Mouse (Mus musculus) embryonic facial prominence, embryonic 15.5 days (tissue): ENCODE results near the gene L2hgdh. TPM values are rescaled to one million over a fixed set of nuclear protein-coding genes. Genes with fewer than 3 reads are reported as not detected.
A peak's percentile ranks its signal among the peaks of the same experiment; 100 is the strongest.

Experiments used
- ATAC-seq: fragments of 200-750 bp; cut with Nextera tagmentation; 2 replicates; pipeline ENCODE4 v1.8.0; 2017; ENCODE audit warnings: low read depth, moderate TSS enrichment; ENCODE audit not compliant: insufficient number of reproducible peaks, low FRiP score, low TSS enrichment
- H3K27ac ChIP-seq: fragments of 300-500 bp; sonication (generic); replicated peaks from 2 replicates; pipeline ENCODE4 v1.5.1; 2015; ENCODE audit warnings: mild to moderate bottlenecking, inconsistent platforms
- H3K27me3 ChIP-seq: fragments of 300-500 bp; sonication (generic); 2 replicates; pipeline ENCODE4 v1.6.1; 2015; ENCODE audit warnings: inconsistent platforms
- H3K36me3 ChIP-seq: fragments of 300-500 bp; sonication (generic); 2 replicates; pipeline ENCODE4 v1.6.1; 2015; ENCODE audit warnings: mild to moderate bottlenecking, inconsistent platforms
- H3K4me1 ChIP-seq: fragments of 300-500 bp; sonication (generic); 2 replicates; pipeline ENCODE4 v1.6.1; 2015; ENCODE audit warnings: inconsistent platforms
- H3K4me2 ChIP-seq: fragments of 300-500 bp; sonication (generic); replicated peaks from 2 replicates; pipeline ENCODE4 v1.6.1; 2015; ENCODE audit warnings: mild to moderate bottlenecking, inconsistent platforms
- H3K4me3 ChIP-seq: fragments of 300-500 bp; sonication (generic); replicated peaks from 2 replicates; pipeline ENCODE4 v1.5.1; 2015; ENCODE audit warnings: mild to moderate bottlenecking, inconsistent platforms
- H3K9ac ChIP-seq: fragments of 300-500 bp; sonication (generic); 2 replicates; pipeline ENCODE4 v1.6.1; 2015; ENCODE audit warnings: inconsistent platforms
- H3K9me3 ChIP-seq: fragments of 300-500 bp; sonication (generic); replicated peaks from 2 replicates; pipeline ENCODE4 v1.6.1; 2016; ENCODE audit warnings: inconsistent platforms
- WGBS: fragments of 180-500 bp; shearing (Covaris S2); methylation state at CpG from one replicate; pipeline ENCODE4 v1.1.7; 2015; 5-methylcytosine and 5-hydroxymethylcytosine counted together
- polyA plus RNA-seq: library from polyadenylated mRNA; unstranded; fragments of >200 nt; fragmentation: Nextera tagmentation; extraction: Ambion mirVana; gene quantifications from 2 replicates; pipeline ENCODE4 v1.2.1, GENCODE M21; 2015

L2hgdh gene
- polyA plus RNA-seq, result 17.2 and 17.3 TPM in 2 replicates

DNA sequence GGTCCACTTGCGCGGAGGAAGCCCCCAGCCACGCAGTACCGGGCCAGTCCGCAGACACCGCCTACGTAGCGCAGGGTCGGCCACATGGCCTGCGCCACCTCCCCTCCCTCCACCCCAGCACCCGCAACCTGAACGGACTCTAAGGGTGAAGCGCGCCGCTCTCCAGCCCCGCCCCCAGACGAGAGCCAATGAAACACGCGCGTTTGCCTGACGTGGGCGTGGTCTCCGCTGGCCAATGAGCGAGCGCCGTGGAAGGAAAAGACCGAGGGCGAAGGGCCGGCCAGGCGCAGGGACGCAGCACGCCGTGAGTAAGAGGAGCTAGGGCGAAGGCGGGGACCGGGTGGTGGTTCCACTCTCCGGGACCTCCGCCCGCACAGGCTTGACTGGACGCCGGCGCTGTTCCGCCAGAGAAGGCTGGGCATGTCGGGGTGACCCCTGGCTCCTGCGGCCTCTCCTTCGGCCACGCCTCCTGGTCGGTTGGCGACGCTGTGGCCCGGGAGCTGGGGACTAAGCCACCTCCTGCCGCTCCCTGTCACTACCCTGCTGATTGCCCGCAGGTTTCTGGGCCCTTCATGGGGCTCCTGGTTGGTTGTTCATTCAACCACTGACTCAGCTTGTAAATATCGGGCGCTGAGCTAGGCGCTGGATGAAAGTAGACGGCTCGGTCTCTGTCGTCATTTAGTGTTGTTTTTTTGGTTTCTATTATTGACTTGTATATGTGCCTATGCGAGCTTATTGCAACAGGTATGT lies at the start of gene L2hgdh, which contains the start of gene Atp5s:
Gene L2hgdh, minus strand, starts transcription at position 163 of the 750 bp plus-strand sequence.
Gene Atp5s, plus strand, starts transcription at position 240 of the 750 bp plus-strand sequence.
- H3K36me3 ChIP-seq, result peaks cover 3% of the 10 kb centered on the region
- H3K27ac ChIP-seq, result peak within 1 kb of the TSS; percentile 82
- H3K27me3 ChIP-seq, result no peaks in the 10 kb centered on the region
- ATAC-seq, result peak; percentile 96
- peak within 1 kb of the TSS; percentile 60 for H3K9ac ChIP-seq
- peaks cover 15% of the 10 kb centered on the region for H3K4me1 ChIP-seq
- peak within 1 kb of the TSS; percentile 87 for H3K4me2 ChIP-seq
- peaks cover 1% of the 10 kb centered on the region; the same call in 1 of the 2 replicates for H3K9me3 ChIP-seq
- H3K4me3 ChIP-seq, result peak within 1 kb of the TSS; percentile 64
- under 1% methylated on average over 60 of the region's 60 CpGs for WGBS

DNA sequence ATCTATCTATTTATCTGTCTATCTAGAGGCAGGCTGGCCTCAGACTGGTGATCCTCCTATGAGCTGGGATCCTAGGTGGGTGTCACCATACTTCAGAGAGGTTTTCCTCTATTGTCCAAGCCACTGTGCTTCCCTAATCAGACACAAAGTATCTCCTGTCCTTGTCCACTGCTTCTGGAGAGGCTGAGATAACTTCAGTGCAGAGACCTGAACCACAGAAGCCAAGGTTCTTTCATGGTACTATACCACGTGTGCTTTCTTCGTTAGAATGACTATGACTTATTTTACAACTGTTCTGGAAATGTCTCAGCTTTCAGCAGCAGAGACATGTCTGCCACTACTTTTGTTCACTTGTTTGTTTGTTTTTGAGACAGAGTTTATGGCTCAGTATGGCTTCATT lies 44.2 kb upstream of the L2hgdh start:
- H3K4me1 ChIP-seq, result no peaks in the 10 kb centered on the region; the same call in 1 of the 2 replicates
- H3K27ac ChIP-seq, result no peak overlapping the region
- H3K36me3 ChIP-seq, result no peaks in the 10 kb centered on the region
- H3K9ac ChIP-seq, result no peak overlapping the region
- no peaks in the 10 kb centered on the region for H3K9me3 ChIP-seq
- H3K27me3 ChIP-seq, result no peaks in the 10 kb centered on the region
- no peak overlapping the region for H3K4me2 ChIP-seq
- H3K4me3 ChIP-seq, result no peak overlapping the region
- WGBS, result 65% methylated on average over 2 of the region's 2 CpGs
- ATAC-seq, result no peak

GRCm38 (mm10) chr12:69767476-69768258 lies 43.0 kb upstream of the L2hgdh start:
- no peak overlapping the region for H3K4me3 ChIP-seq
- H3K9ac ChIP-seq, result no peak overlapping the region
- no peak overlapping the region for H3K4me2 ChIP-seq
- no peak overlapping the region for H3K27ac ChIP-seq
- no peaks in the 10 kb centered on the region for H3K9me3 ChIP-seq
- WGBS, result 54% methylated on average over 9 of the region's 9 CpGs
- H3K36me3 ChIP-seq, result no peaks in the 10 kb centered on the region
- no peaks in the 10 kb centered on the region for H3K27me3 ChIP-seq
- no peak for ATAC-seq
- no peaks in the 10 kb centered on the region; the same call in 1 of the 2 replicates for H3K4me1 ChIP-seq

GRCm38 (mm10) chr12:69766185-69766904 lies 41.7 kb upstream of the L2hgdh start:
- Histone ChIP-seq H3K9me3 (no peaks in the 10 kb centered on the region), H3K27me3 (no peaks in the 10 kb centered on the region), H3K9ac (no peak overlapping the region), H3K4me3 (no peak overlapping the region), H3K27ac (no peak overlapping the region), H3K4me2 (no peak overlapping the region), H3K36me3 (no peaks in the 10 kb centered on the region), H3K4me1 (peaks cover under 1% of the 10 kb centered on the region; the same call in 1 of the 2 replicates)
- WGBS, result 84% methylated on average over 10 of the region's 10 CpGs
- ATAC-seq, result no peak

DNA sequence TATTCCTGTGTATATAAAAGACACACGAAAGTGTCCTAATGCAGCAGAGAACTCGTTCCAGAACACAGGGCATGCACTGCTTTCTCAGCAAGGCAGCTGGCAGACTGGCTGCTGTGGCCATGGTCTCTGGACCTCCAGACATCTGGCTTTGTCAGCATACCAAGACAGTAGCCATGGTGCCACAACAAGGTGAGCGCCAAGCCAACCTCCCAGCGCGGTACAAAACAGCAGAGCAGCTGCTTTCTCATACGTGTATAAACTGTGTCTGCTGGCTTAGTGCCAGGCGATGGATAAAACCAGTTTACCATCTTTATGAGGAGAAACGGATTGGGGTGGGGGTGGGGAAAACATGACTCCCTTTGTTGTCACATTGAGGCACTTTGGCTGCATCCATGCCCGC lies 40.9 kb upstream of the L2hgdh start:
- Histone ChIP-seq H3K9ac (no peak overlapping the region), H3K4me3 (no peak overlapping the region), H3K27ac (no peak overlapping the region), H3K27me3 (no peaks in the 10 kb centered on the region), H3K4me2 (no peak overlapping the region), H3K9me3 (no peaks in the 10 kb centered on the region), H3K36me3 (no peaks in the 10 kb centered on the region), H3K4me1 (peaks cover 7% of the 10 kb centered on the region; the same call in 1 of the 2 replicates)
- 0 out of 2 replicates have a peak, but pooled peaks have one; percentile 19 for ATAC-seq
- 58% methylated on average over 9 of the region's 9 CpGs for WGBS

GRCm38 (mm10) chr12:69761603-69762002 lies 36.9 kb upstream of the L2hgdh start:
- no peaks in the 10 kb centered on the region for H3K27me3 ChIP-seq
- no peaks in the 10 kb centered on the region for H3K36me3 ChIP-seq
- ATAC-seq, result no peak
- WGBS, result 69% methylated on average over 2 of the region's 2 CpGs
- H3K9me3 ChIP-seq, result no peaks in the 10 kb centered on the region
- no peak overlapping the region for H3K27ac ChIP-seq
- no peak overlapping the region for H3K4me2 ChIP-seq
- peaks cover 27% of the 10 kb centered on the region for H3K4me1 ChIP-seq
- no peak overlapping the region for H3K4me3 ChIP-seq
- no peak overlapping the region for H3K9ac ChIP-seq

DNA sequence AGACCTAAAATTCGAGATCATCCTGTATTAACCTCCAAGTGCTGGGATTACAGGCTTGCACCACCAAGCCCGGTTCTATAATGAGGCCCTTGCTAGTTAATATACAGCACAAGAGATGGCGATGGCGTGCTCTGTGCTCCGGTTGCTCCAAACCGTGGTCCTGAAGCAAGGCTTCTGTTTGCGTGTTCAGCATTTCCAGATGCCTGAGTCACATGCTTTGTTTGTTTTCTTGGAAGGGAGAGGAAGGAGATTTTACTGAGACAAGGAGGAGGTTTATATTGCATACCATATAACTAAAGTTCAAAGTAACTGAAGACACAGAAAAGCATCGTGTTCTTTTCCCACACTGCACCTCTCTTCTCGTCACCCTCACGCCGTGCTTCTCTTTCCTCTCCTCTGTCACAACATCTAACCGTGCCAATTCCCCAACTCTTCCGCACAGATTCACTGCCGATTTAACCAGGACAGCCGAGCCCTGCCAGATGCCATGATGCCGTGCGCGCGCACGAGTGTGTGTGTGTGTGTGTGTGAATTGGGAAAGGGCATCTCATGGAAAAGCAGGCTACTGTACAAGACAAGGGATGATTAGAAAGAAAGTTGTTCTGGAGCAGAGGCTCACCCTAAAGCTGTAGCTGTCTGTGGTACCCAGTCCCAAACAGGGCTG lies 36.2 kb upstream of the L2hgdh start:
- no peaks in the 10 kb centered on the region for H3K36me3 ChIP-seq
- H3K4me2 ChIP-seq, result no peak overlapping the region
- peak overlapping the region; percentile 28; the same call in 1 of the 2 replicates for H3K27ac ChIP-seq
- WGBS, result 63% methylated on average over 20 of the region's 20 CpGs
- H3K27me3 ChIP-seq, result no peaks in the 10 kb centered on the region
- ATAC-seq, result no peak
- H3K9ac ChIP-seq, result no peak overlapping the region
- peaks cover 32% of the 10 kb centered on the region for H3K4me1 ChIP-seq
- H3K4me3 ChIP-seq, result no peak overlapping the region
- H3K9me3 ChIP-seq, result no peaks in the 10 kb centered on the region

GRCm38 (mm10) chr12:69760014-69760413 lies 35.3 kb upstream of the L2hgdh start:
- no peak overlapping the region for H3K4me3 ChIP-seq
- peaks cover 32% of the 10 kb centered on the region for H3K4me1 ChIP-seq
- H3K9me3 ChIP-seq, result no peaks in the 10 kb centered on the region
- no peak overlapping the region for H3K9ac ChIP-seq
- H3K27me3 ChIP-seq, result no peaks in the 10 kb centered on the region
- peak overlapping the region; percentile 48 for H3K27ac ChIP-seq
- no peak overlapping the region for H3K4me2 ChIP-seq
- no peak for ATAC-seq
- 40% methylated on average over 6 of the region's 6 CpGs for WGBS
- no peaks in the 10 kb centered on the region for H3K36me3 ChIP-seq

GRCm38 (mm10) chr12:69759267-69759885 lies 34.7 kb upstream of the L2hgdh start:
- H3K4me1 ChIP-seq, result peaks cover 32% of the 10 kb centered on the region
- H3K36me3 ChIP-seq, result no peaks in the 10 kb centered on the region
- peak overlapping the region; percentile 60 for H3K27ac ChIP-seq
- 31% methylated on average over 7 of the region's 7 CpGs for WGBS
- ATAC-seq, result no peak
- H3K4me2 ChIP-seq, result peak overlapping the region; percentile 49
- H3K4me3 ChIP-seq, result no peak overlapping the region
- no peak overlapping the region for H3K9ac ChIP-seq
- no peaks in the 10 kb centered on the region for H3K9me3 ChIP-seq
- H3K27me3 ChIP-seq, result no peaks in the 10 kb centered on the region
